Mouse (Mus musculus): Measurements from ENCODE around the gene Tmbim1.

Tmbim1 gene

GRCm38 (mm10) chr1:74277883-74278537 is 27.4 kb downstream of the Tmbim1 start:
- DNase-seq (ENCODE audit: low spot score), result no peak

- DNase-seq (ENCODE audit: low spot score), result no peak
Observed at GRCm38 (mm10) chr1:74277041-74277440, 28.4 kb downstream of the Tmbim1 start.

- no peak for DNase-seq (ENCODE audit: low spot score)
Observed at GRCm38 (mm10) chr1:74275015-74275414, 30.4 kb downstream of the Tmbim1 start.

- no peak for DNase-seq (ENCODE audit: low spot score)
Observed at GRCm38 (mm10) chr1:74271659-74272058, 33.8 kb downstream of the Tmbim1 start.

GRCm38 (mm10) chr1:74268750-74269149 is 36.7 kb downstream of the Tmbim1 start:
- DNase-seq (ENCODE audit: low spot score), result no peak

GRCm38 (mm10) chr1:74262510-74262909 is 42.9 kb downstream of the Tmbim1 start:
- no peak for DNase-seq (ENCODE audit: low spot score)

- no peak for DNase-seq (ENCODE audit: low spot score)
Observed at GRCm38 (mm10) chr1:74256782-74257181, 48.6 kb downstream of the Tmbim1 start.

GRCm38 (mm10) chr1:74255704-74256345 is 49.6 kb downstream of the Tmbim1 start:
- DNase-seq (ENCODE audit: low spot score), result no peak

- no peak for DNase-seq (ENCODE audit: low spot score)
Observed at GRCm38 (mm10) chr1:74250096-74250495, 55.3 kb downstream of the Tmbim1 start.

GRCm38 (mm10) chr1:74249331-74249980 is 56.0 kb downstream of the Tmbim1 start:
- no peak for DNase-seq (ENCODE audit: low spot score)

GRCm38 (mm10) chr1:74248799-74249198 is 56.6 kb downstream of the Tmbim1 start:
- DNase-seq (ENCODE audit: low spot score), result no peak

GRCm38 (mm10) chr1:74245525-74245924 is 59.9 kb downstream of the Tmbim1 start:
- DNase-seq (ENCODE audit: low spot score), result no peak

GRCm38 (mm10) chr1:74240832-74241231 is 64.6 kb downstream of the Tmbim1 start:
- DNase-seq (ENCODE audit: low spot score), result no peak

GRCm38 (mm10) chr1:74240311-74240710 is 65.1 kb downstream of the Tmbim1 start:
- no peak for DNase-seq (ENCODE audit: low spot score)

GRCm38 (mm10) chr1:74239618-74240017 is 65.8 kb downstream of the Tmbim1 start:
- DNase-seq (ENCODE audit: low spot score), result no peak

GRCm38 (mm10) chr1:74239162-74239561 is 66.3 kb downstream of the Tmbim1 start:
- no peak for DNase-seq (ENCODE audit: low spot score)
